Mouse (Mus musculus) hindbrain, embryonic 14.5 days (tissue): ENCODE data around the gene Rhox7a. TPM values are rescaled to one million over a fixed set of nuclear protein-coding genes. Genes with fewer than 3 reads are reported as not detected.
"Not testable (repeated sequence)": the region's sequence is repeated elsewhere in the genome, so short reads cannot be mapped to it uniquely, and the experiment has no call there.

Experiments used
- ATAC-seq: fragments of 200-750 bp; cut with Nextera tagmentation; 2 replicates; pipeline ENCODE4 v1.8.0; 2017; ENCODE audit warnings: moderate number of reproducible peaks, mild to moderate bottlenecking, moderate TSS enrichment, moderate library complexity; ENCODE audit not compliant: low FRiP score
- DNase-seq: peaks from one replicate; pipeline ENCODE4 v3.0.0-alpha.2; 2015; ENCODE audit warnings: low spot score
- H3K27ac ChIP-seq: fragments of 300-500 bp; sonication (generic); 2 replicates; pipeline ENCODE4 v1.5.1; 2014; ENCODE audit warnings: mild to moderate bottlenecking, moderate library complexity
- H3K27me3 ChIP-seq: fragments of 300-500 bp; sonication (generic); 2 replicates; pipeline ENCODE4 v1.6.1; 2014; ENCODE audit warnings: mild to moderate bottlenecking, low read length, mixed read lengths; ENCODE audit not compliant: control insufficient read depth, insufficient read depth
- H3K36me3 ChIP-seq: fragments of 300-500 bp; sonication (generic); replicated peaks from 2 replicates; pipeline ENCODE4 v1.6.1; 2014; ENCODE audit not compliant: control insufficient read depth, insufficient read depth
- H3K4me1 ChIP-seq: fragments of 300-500 bp; sonication (generic); replicated peaks from 2 replicates; pipeline ENCODE4 v1.6.1; 2014; ENCODE audit warnings: antibody characterized with exemption, low read length, mixed read lengths; ENCODE audit not compliant: control insufficient read depth, insufficient read depth
- H3K4me2 ChIP-seq: fragments of 300-500 bp; sonication (generic); replicated peaks from 2 replicates; pipeline ENCODE4 v1.6.1; 2014; ENCODE audit warnings: mild to moderate bottlenecking, moderate library complexity
- H3K4me3 ChIP-seq: fragments of 300-500 bp; sonication (generic); replicated peaks from 2 replicates; pipeline ENCODE4 v1.5.1; 2014; ENCODE audit warnings: mild to moderate bottlenecking, low read length
- H3K9ac ChIP-seq: fragments of 300-500 bp; sonication (generic); 2 replicates; pipeline ENCODE4 v1.6.1; 2014
- H3K9me3 ChIP-seq: fragments of 300-500 bp; sonication (generic); 2 replicates; pipeline ENCODE4 v1.6.1; 2016; ENCODE audit warnings: low read length; ENCODE audit not compliant: control insufficient read depth
- WGBS: fragments of 180-500 bp; shearing (Covaris S2); extraction: QIAGEN DNeasy Blood & Tissue Kit; methylation state at CpG from one replicate; pipeline ENCODE4 v1.1.7; 2014; 5-methylcytosine and 5-hydroxymethylcytosine counted together
- polyA plus RNA-seq: library from polyadenylated mRNA; unstranded; fragments of >200 nt; fragmentation: Nextera tagmentation; extraction: Ambion mirVana; gene quantifications from 2 replicates; pipeline ENCODE4 v1.2.1, GENCODE M21; 2014

Rhox7a gene
- not detected in 2 replicates for polyA plus RNA-seq

GRCm38 (mm10) chrX:37831386-37831785 lies at the start of gene Rhox7a:
TSS of gene Rhox7a (plus strand) at chrX:37831686.
- not testable (repeated sequence) for H3K4me3 ChIP-seq, ATAC-seq, DNase-seq, H3K4me1 ChIP-seq, H3K9ac ChIP-seq, H3K4me2 ChIP-seq, H3K27me3 ChIP-seq, H3K9me3 ChIP-seq, H3K36me3 ChIP-seq, H3K27ac ChIP-seq
- WGBS: 93% methylated on average over 8 of the region's 8 CpGs

GRCm38 (mm10) chrX:37807286-37808080 lies 24.0 kb upstream of the Rhox7a start:
- no peaks in the 10 kb centered on the region for H3K27me3 ChIP-seq
- H3K27ac ChIP-seq: no peak overlapping the region
- ATAC-seq (no peak), DNase-seq (no peak)
- H3K9me3 ChIP-seq: no peaks in the 10 kb centered on the region
- H3K4me3 ChIP-seq: no peak overlapping the region
- no peaks in the 10 kb centered on the region for H3K36me3 ChIP-seq
- 86% methylated on average over 15 of the region's 15 CpGs for WGBS
- no peak overlapping the region for H3K9ac ChIP-seq
- H3K4me2 ChIP-seq: no peak overlapping the region
- no peaks in the 10 kb centered on the region for H3K4me1 ChIP-seq

- Histone ChIP-seq H3K4me1 (no peaks in the 10 kb centered on the region), H3K27me3 (no peaks in the 10 kb centered on the region), H3K4me3 (no peak overlapping the region), H3K4me2 (no peak overlapping the region), H3K27ac (no peak overlapping the region), H3K9me3 (no peaks in the 10 kb centered on the region), H3K36me3 (no peaks in the 10 kb centered on the region), H3K9ac (no peak overlapping the region)
- ATAC-seq (no peak), DNase-seq (no peak)
- WGBS: 77% methylated on average over 2 of the region's 2 CpGs
Observed at GRCm38 (mm10) chrX:37809396-37809795, 22.1 kb upstream of the Rhox7a start.

- H3K27me3 ChIP-seq: no peaks in the 10 kb centered on the region
- ATAC-seq: no peak
- WGBS: 31% methylated on average over 5 of the region's 5 CpGs
- H3K4me2 ChIP-seq: no peak overlapping the region
- peak; percentile 36 for DNase-seq
- no peak overlapping the region for H3K9ac ChIP-seq
- H3K27ac ChIP-seq: no peak overlapping the region
- H3K4me3 ChIP-seq: no peak overlapping the region
- no peaks in the 10 kb centered on the region for H3K9me3 ChIP-seq
- no peaks in the 10 kb centered on the region for H3K4me1 ChIP-seq
- H3K36me3 ChIP-seq: no peaks in the 10 kb centered on the region
Observed at GRCm38 (mm10) chrX:37811179-37811578, 20.3 kb upstream of the Rhox7a start.

- 74% methylated on average over 10 of the region's 10 CpGs for WGBS
- H3K27me3 ChIP-seq: no peaks in the 10 kb centered on the region
- no peaks in the 10 kb centered on the region for H3K4me1 ChIP-seq
- no peak overlapping the region for H3K4me2 ChIP-seq
- no peaks in the 10 kb centered on the region for H3K9me3 ChIP-seq
- H3K9ac ChIP-seq: no peak overlapping the region
- H3K27ac ChIP-seq: no peak overlapping the region
- no peak overlapping the region for H3K4me3 ChIP-seq
- ATAC-seq (no peak), DNase-seq (no peak)
- no peaks in the 10 kb centered on the region for H3K36me3 ChIP-seq
Observed at GRCm38 (mm10) chrX:37815665-37816064, 15.8 kb upstream of the Rhox7a start.

- H3K4me2 ChIP-seq, H3K4me3 ChIP-seq, H3K36me3 ChIP-seq, H3K27me3 ChIP-seq, H3K4me1 ChIP-seq, H3K9ac ChIP-seq, H3K9me3 ChIP-seq, H3K27ac ChIP-seq, DNase-seq, ATAC-seq: not testable (repeated sequence)
- 94% methylated on average over 4 of the region's 12 CpGs for WGBS
Observed at GRCm38 (mm10) chrX:37826610-37827009, 4.9 kb upstream of the Rhox7a start, which contains the start of gene Rhox6. TSS of gene Rhox6 (plus strand) at chrX:37826910.

GRCm38 (mm10) chrX:37871641-37872040 lies 40.2 kb downstream of the Rhox7a start:
- no peaks in the 10 kb centered on the region for H3K36me3 ChIP-seq
- no peaks in the 10 kb centered on the region for H3K4me1 ChIP-seq
- no peaks in the 10 kb centered on the region for H3K27me3 ChIP-seq
- 100% methylated on average over 2 of the region's 2 CpGs for WGBS
- H3K27ac ChIP-seq: no peak overlapping the region
- no peak overlapping the region for H3K4me2 ChIP-seq
- ATAC-seq (no peak), DNase-seq (no peak)
- no peak overlapping the region for H3K4me3 ChIP-seq
- H3K9ac ChIP-seq: no peak overlapping the region
- no peaks in the 10 kb centered on the region for H3K9me3 ChIP-seq

GRCm38 (mm10) chrX:37878844-37879243 lies 47.4 kb downstream of the Rhox7a start, which contains the start of gene Rhox8:
TSS of gene Rhox8 (minus strand) at chrX:37878944.
- Histone ChIP-seq H3K27ac (no peak within 1 kb of the TSS), H3K9ac (no peak within 1 kb of the TSS), H3K4me3 (no peak within 1 kb of the TSS), H3K9me3 (no peaks in the 10 kb centered on the region), H3K4me1 (no peaks in the 10 kb centered on the region), H3K4me2 (no peak within 1 kb of the TSS), H3K36me3 (no peaks in the 10 kb centered on the region), H3K27me3 (no peaks in the 10 kb centered on the region)
- WGBS: 74% methylated on average over 4 of the region's 4 CpGs
- ATAC-seq (no peak), DNase-seq (no peak)
